Mouse (Mus musculus): Measurements from ENCODE around the gene Apol9b. TPM values are rescaled to one million over a fixed set of nuclear protein-coding genes. Genes with fewer than 3 reads are reported as not detected.
A peak's percentile ranks its signal among the peaks of the same experiment; 100 is the strongest.
"Not testable (repeated sequence)": the region's sequence is repeated elsewhere in the genome, so short reads cannot be mapped to it uniquely, and the experiment has no call there.

Apol9b gene
- total RNA-seq (2014; fragmentation: Nextera tagmentation) (not detected in 2 replicates), total RNA-seq (2017) (0.38 TPM in 1 of 2 replicates, not detected in the other)

DNA sequence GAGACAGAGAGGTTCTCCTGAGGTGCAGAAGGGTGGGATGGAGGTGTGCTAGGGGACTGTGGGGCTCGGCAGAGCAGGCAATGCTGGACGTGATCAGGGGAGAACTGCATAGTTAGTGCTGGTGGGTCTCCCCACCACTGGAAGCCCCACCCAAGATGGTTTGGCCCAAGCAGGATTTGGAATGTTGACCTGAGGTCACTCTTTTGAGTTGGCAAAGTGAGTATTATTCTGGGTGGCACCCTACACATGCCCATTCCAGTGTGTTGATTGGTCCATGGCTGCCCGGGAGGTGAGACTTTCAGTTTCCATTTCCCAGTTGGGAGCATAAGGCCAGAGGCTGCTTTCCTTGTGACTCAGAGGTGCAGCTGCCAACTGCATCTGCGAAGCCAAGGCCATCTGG is at the start of gene Apol9b:
Apol9b (plus strand) TSS at position 301 of the 400 bp plus-strand sequence.
- ATAC-seq (replicated peaks; ENCODE audit: low FRiP score, low TSS enrichment, poor library complexity, severe bottlenecking), result not testable (repeated sequence)

DNA sequence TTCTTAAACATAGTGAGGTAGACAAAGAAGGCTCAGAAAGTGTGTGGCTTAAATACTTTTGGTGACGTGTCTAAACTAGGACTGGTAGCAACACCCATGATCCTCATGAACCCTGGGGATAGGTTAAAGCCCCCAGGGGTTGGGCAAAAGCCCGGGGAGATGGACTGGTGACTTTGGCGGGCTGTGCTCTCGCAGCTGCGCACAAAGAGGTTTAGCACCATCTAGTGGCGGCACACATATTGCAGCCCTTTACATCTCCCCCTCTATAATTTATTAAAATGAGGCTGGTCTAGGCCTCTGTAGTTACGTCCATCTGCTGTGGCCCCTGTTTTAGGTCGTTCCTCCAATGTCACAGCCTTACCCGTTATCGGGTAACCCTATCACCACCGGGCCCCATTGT is 44.9 kb upstream of the Apol9b start:
- ATAC-seq (replicated peaks; ENCODE audit: low FRiP score, low TSS enrichment, poor library complexity, severe bottlenecking), result not testable (repeated sequence)

DNA sequence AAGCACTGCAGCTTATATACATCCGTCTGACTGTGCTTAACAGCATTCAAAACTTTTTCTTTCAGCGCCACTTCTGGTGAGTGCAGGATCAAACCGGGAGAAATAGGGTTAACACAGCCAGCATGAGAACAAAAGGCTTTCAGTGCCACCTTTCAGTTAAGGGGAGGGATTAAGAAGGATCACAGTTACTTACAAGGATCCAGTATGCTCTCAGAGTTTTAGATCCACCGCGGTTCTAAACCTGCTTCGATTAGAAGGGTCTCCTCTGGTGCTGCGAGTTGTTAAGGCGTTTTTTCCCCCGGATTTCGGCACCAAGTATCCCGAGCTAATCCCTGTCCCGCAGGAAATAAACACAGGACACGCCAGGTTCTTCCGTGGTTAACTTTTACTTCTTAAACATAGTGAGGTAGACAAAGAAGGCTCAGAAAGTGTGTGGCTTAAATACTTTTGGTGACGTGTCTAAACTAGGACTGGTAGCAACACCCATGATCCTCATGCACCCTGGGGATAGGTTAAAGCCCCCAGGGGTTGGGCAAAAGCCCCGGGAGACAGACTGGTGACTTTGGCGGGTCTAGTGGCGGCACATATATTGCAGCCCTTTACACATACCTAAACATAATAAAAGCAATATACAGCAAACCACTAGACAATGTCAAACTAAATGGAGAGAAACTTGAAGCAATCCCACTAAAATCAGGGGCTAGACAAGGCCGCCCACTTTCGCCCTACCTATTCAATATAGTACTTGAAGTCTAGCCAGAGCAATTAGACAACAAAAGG is 37.1 kb upstream of the Apol9b start:
- not testable (repeated sequence) for ATAC-seq (replicated peaks; ENCODE audit: low FRiP score, low TSS enrichment, poor library complexity, severe bottlenecking)

- ATAC-seq (replicated peaks; ENCODE audit: low FRiP score, low TSS enrichment, poor library complexity, severe bottlenecking), result not testable (repeated sequence)
Observed at GRCm38 (mm10) chr15:77694687-77695295, 34.0 kb upstream of the Apol9b start.

GRCm38 (mm10) chr15:77698656-77699055 is 30.2 kb upstream of the Apol9b start, which contains the start of gene Apol7e:
TSS of gene Apol7e (plus strand) at chr15:77698857.
- not testable (repeated sequence) for ATAC-seq (replicated peaks; ENCODE audit: low FRiP score, low TSS enrichment, poor library complexity, severe bottlenecking)

GRCm38 (mm10) chr15:77705306-77705705 is 23.5 kb upstream of the Apol9b start:
- ATAC-seq (replicated peaks; ENCODE audit: low FRiP score, low TSS enrichment, poor library complexity, severe bottlenecking), result not testable (repeated sequence)

GRCm38 (mm10) chr15:77708936-77709335 is 19.9 kb upstream of the Apol9b start:
- not testable (repeated sequence) for ATAC-seq (replicated peaks; ENCODE audit: low FRiP score, low TSS enrichment, poor library complexity, severe bottlenecking)

DNA sequence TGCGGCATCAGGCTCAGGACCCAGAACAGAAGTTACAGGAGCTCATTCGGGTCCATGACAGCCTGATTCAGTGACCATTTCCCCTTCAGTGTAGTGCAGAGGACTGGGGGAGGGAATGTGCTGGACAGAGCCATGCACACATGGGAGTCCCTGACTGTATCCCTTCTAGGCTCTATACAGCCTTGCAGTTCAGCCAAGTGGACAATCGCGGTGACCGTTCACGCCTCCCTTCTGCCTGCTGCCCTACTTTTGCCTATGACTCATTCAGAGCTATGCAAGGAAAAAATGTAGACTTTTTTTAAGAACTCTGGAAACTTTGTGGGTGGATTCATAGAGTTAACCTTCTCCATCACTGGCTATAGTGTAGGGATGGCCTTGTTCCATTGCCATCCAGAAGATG is 10.6 kb upstream of the Apol9b start:
- ATAC-seq (replicated peaks; ENCODE audit: low FRiP score, low TSS enrichment, poor library complexity, severe bottlenecking), result not testable (repeated sequence)

DNA sequence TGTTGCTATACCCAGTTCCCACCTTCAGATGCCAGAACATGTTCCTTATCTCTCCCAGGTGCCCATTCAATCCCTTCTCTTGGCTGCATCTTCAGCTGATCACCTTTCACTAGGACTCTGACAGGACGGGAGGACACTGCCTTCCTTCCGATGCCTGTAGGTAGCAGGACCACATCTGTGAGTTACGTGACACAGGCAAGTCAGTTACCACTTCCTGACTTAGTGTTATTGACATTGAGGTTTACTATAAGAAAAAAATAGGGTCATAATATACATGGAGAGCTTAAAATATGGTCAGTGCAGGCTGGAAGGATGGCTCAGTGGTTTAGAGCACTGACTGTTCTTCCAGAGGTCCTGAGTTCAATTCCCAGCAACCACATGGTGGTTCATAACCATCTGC is 7.3 kb upstream of the Apol9b start:
- not testable (repeated sequence) for ATAC-seq (replicated peaks; ENCODE audit: low FRiP score, low TSS enrichment, poor library complexity, severe bottlenecking)

DNA sequence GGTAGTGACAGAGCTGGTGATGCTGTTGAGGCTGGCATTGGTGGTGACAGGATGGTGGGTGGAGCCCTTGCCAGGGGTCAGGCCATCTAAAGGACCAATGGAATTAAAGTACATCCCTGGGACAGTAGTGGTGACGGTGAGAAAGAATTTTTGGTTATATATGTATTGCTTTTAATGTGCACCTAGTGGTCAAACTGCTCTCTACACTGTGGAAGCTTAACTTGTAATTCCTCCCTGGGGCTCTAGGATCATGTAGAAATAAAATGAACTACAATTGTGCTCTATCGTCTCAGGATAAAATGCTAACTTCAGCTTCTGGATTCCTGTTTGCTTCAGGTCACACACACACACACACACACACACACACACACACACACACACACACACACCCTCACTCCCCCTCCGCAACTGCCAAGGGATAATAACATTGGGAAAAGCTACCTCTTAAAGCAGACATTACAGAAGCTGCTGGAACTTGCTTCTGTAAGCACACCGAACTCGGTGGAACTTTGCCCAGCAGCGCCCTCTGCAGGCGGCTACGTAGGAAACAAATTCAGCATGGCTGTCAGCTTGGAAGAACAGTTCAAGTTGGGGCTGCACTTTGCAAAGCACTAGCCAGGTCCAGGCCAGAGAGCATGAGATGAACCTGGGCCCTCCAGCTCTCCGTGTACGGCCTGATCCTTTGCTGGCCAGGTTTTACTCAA is 4.5 kb upstream of the Apol9b start:
- peak; percentile 61 for ATAC-seq (replicated peaks; ENCODE audit: low FRiP score, low TSS enrichment, poor library complexity, severe bottlenecking)

DNA sequence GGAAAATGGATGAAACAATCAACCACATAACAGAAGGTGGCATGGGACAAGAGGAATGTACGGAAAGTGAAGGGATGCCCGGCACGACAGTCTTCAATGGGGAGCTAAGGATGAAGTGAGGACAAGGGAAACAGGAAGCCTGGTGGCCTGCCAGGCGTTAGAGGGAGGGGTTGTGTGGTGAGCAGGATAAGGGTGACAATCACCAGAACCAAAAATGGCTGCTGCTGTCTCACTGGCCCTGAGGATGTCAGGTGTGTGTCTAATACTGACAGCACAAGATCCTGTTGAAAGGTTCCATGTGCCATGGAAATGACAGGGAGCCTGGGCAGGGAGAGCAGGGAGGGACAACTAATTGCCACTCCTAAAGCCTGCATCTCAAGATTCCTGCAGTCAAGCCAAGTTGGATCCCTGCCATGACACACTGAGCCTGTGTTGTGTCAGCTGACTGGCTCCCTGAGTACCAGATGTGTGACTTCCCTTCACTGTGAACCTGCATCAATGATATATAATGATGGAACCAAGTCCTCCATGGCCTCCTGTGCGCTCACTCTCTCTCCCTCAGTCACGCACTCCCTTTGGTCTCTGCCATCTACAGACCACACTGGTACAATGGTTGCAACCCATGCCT is 3.3 kb upstream of the Apol9b start:
- ATAC-seq (replicated peaks; ENCODE audit: low FRiP score, low TSS enrichment, poor library complexity, severe bottlenecking), result not testable (repeated sequence)

GRCm38 (mm10) chr15:77727139-77727538 is 1.7 kb upstream of the Apol9b start:
- peak; percentile 69; the same call in 1 of the 2 replicates for ATAC-seq (replicated peaks; ENCODE audit: low FRiP score, low TSS enrichment, poor library complexity, severe bottlenecking)

GRCm38 (mm10) chr15:77727745-77728144 is 1.1 kb upstream of the Apol9b start:
- not testable (repeated sequence) for ATAC-seq (replicated peaks; ENCODE audit: low FRiP score, low TSS enrichment, poor library complexity, severe bottlenecking)

GRCm38 (mm10) chr15:77731605-77732004 is 2.8 kb downstream of the Apol9b start:
- ATAC-seq (replicated peaks; ENCODE audit: low FRiP score, low TSS enrichment, poor library complexity, severe bottlenecking), result no peak

GRCm38 (mm10) chr15:77732851-77733250 is 4.0 kb downstream of the Apol9b start:
- not testable (repeated sequence) for ATAC-seq (replicated peaks; ENCODE audit: low FRiP score, low TSS enrichment, poor library complexity, severe bottlenecking)

DNA sequence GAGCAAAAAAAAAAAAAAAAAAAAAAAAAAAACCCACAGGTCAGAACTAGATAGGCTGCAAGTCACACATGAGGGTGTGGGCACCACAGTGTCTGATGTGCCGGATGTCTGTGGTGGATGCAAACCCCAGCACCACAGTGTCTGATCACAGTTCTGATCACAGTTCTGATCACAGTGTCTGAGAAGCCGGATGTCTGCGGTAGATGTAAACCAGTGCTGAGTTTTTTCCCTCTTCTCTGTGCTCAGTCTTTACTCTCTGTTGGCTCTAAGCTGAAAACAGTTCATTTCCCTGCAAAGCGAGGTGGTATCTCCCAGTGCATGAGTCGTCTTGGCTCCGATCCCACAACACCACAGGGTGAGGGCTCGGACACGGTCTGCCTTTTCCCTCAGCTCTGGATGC is 4.5 kb downstream of the Apol9b start:
- ATAC-seq (replicated peaks; ENCODE audit: low FRiP score, low TSS enrichment, poor library complexity, severe bottlenecking), result peak; percentile 66

DNA sequence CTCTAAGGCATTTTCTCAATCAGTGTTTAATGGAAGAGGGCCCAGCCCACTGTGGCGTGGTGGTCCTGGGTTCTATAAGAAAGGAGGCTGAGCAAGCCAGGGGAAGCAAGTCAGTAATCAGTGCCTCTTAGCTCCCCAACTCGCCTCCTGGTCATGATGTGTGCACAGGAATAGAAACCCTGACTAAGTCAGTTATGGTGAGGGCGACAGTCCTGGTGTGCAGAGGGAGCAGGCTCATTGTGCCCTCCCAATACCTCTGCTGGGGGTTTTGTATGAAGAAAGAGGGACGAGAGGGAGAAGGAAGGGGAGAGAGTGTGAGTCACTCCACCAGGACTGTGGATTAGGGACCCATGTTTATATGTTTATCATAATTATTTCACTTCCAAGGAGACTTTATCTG is 5.1 kb downstream of the Apol9b start:
- not testable (repeated sequence) for ATAC-seq (replicated peaks; ENCODE audit: low FRiP score, low TSS enrichment, poor library complexity, severe bottlenecking)

DNA sequence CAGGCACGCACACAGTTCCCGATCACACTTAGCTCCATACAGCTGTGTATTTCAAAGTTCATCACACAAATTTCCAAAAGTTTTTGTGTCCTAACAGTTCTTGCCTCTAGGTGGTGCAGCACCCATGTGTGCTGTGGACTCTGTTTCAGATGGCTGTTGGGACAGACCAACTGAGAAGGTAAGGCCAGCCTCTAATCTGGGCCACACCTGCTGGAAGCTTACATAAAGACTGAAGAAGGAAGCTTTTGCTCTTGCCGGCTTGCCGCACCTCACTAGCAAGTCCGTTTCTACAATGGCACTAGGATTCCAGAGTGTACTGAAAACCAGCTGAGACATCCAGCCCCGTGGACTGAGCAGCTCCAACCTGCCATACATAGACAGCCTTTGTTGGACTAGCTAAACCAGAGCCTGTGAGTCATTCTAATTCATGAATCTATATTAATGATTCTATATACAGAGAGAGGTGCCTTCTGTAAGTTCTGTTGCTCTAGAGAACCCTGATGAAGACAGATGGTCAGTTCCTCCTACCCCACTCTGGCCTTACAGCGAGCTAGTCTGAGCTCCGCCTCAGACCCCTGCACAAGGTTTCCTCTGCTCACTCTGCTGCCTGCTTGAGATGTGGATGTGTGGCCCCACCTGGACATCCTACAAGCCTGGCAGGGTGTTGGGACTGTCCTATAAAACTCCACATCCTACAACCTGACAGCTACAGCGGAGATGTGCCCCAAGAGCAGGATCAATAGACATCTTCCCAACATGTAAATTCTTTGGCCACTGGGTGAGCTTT is 11.9 kb downstream of the Apol9b start:
- ATAC-seq (replicated peaks; ENCODE audit: low FRiP score, low TSS enrichment, poor library complexity, severe bottlenecking), result peak; percentile 78

GRCm38 (mm10) chr15:77741556-77741955 is 12.7 kb downstream of the Apol9b start:
- not testable (repeated sequence) for ATAC-seq (replicated peaks; ENCODE audit: low FRiP score, low TSS enrichment, poor library complexity, severe bottlenecking)

Data from megakaryocyte-erythroid progenitor cell, adult 5-6 weeks (primary cell).